Mouse (Mus musculus): ENCODE data around the gene Gm21677.
"Not testable (repeated sequence)": the region's sequence is repeated elsewhere in the genome, so short reads cannot be mapped to it uniquely, and the experiment has no call there.

Gene Gm21677

GRCm38 (mm10) chrY:3306349-3306748 lies at the start of gene Gm21677:
Gene Gm21677 (minus strand): TSS chrY:3306449.
- DNase-seq (ENCODE audit: low spot score), result not testable (repeated sequence)

GRCm38 (mm10) chrY:3345229-3345628 lies 39.0 kb upstream of the Gm21677 start, which contains the start of gene Gm21693:
Gene Gm21693 (minus strand): TSS chrY:3345329.
- DNase-seq (ENCODE audit: low spot score), result not testable (repeated sequence)

GRCm38 (mm10) chrY:3340661-3341060 lies 34.4 kb upstream of the Gm21677 start:
- not testable (repeated sequence) for DNase-seq (ENCODE audit: low spot score)

All from urinary bladder, postnatal 10 days (tissue).